Mouse (Mus musculus) CH12.LX (cell line): ENCODE data around the gene Mvb12b.

ENCODE experiments used
- CTCF ChIP-seq, 2 experiments: IDR thresholded peaks in 1 of 2; conservative IDR thresholded peaks in 1 of 2; 2 replicates each; pipeline ENCODE4 v1.5.1; 2011 to 2012; ENCODE audit warnings: low read depth in 2 of 2, low read length in 2 of 2, improper control_type of control experiment in 1 of 2, inconsistent platforms in 1 of 2, mild to moderate bottlenecking in 1 of 2, moderate library complexity in 1 of 2
- E2F4 ChIP-seq: IDR thresholded peaks from 2 replicates; pipeline ENCODE4 v1.6.1; 2011; ENCODE audit warnings: low read depth, low read length, improper control_type of control experiment; ENCODE audit not compliant: insufficient replicate concordance
- JUND ChIP-seq: conservative IDR thresholded peaks from 2 replicates; pipeline ENCODE4 v1.6.1; 2011; ENCODE audit warnings: low read depth, low read length, improper control_type of control experiment
- NRF1 ChIP-seq: IDR thresholded peaks from 2 replicates; pipeline ENCODE4 v1.6.1; 2014; ENCODE audit warnings: low read depth, mild to moderate bottlenecking, inconsistent platforms, low read length, improper control_type of control experiment, moderate library complexity
- ZC3H11A ChIP-seq: IDR thresholded peaks from 2 replicates; pipeline ENCODE4 v1.6.1; 2012; ENCODE audit warnings: low read depth, mild to moderate bottlenecking, inconsistent platforms, low read length, improper control_type of control experiment

DNA sequence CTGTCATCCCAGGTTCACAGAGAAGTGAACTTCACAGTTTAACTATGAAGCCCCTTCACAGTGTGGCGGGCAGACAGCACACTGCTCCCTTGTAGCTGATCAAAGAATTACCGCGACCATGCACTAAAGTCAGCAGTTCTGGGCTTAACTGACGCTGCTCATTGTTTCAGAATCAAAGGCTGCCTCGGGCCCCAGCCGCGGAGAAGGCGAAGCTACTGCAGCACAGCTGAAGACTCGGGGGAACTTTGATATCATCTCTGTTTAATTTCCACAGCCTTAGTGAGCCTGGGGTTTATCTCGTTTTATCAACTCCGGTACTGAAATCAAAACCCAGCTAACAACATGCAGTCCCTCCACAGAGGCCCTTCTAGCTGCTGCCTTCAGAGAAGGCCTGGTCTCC is 9.3 kb downstream of the Mvb12b start:
- TF ChIP-seq CTCF (conservative IDR thresholded peaks at IDR 0.05 in 1 of 2, IDR thresholded peaks at IDR 0.05 in 1 of 2; ENCODE audit: low read depth in 2 of 2, low read length in 2 of 2) (no peak), E2F4 (no peak), NRF1 (no peak), ZC3H11A (no peak), JUND (no peak)
